Mouse (Mus musculus) left cerebral cortex, postnatal 10 days (tissue): ENCODE data around the gene Nppc. TPM values are rescaled to one million over a fixed set of nuclear protein-coding genes. Genes with fewer than 3 reads are reported as not detected.

Experiments used
- DNase-seq, 2 experiments: peaks; one replicate each; pipeline ENCODE4 v3.0.0; 2021 to 2022; ENCODE audit warnings: low spot score in 2 of 2, mixed read lengths in 1 of 2; ENCODE audit errors: extremely low spot score in 1 of 2
- intact Hi-C: fragments of 180-260 bp; cut with DNase I; formaldehyde crosslinking; loops from one replicate; pipeline ENCODE4 v1.15.1; 2025
- total RNA-seq, 2 experiments: library from RNA; stranded (reverse); gene quantifications; 2 replicates each; pipeline ENCODE4 v1.2.3; 2021

Gene Nppc
- total RNA-seq, 2 experiments from 2014 or later, result 12.5 to 17.0 TPM

DNA sequence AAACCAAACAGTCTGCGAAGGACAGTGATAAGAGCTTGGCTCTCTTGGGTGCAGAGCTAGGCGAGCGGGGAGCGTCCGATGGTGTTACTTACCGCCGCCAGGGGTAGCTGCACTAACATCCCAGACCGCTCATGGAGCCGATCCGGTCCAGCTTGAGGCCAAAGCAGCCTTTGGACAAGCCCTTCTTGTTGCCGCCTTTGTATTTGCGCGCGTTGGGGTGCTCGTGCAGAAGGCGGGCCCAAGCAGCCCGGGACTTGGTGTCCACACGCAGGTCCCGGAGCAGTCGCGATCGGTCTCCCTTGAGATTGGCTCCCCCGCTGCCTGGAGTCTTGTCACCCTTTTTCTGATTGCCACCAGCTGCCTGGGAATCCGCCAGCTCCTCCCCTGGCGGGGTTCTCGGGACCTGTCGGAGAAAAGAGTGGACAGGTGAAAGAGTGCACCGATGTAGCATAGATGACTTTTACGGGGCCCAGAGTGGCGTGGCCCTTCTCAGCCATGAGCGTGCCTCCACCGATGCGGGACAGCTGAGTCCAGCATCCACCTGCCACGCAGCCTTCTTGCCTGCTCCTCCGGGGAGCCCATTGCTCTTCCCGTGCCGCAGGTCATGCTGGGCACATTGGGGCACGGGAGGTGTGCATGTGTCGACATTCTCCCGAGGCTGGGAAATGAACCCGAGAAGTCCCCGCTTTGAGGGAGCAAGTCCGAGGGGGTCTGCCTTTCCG lies 658 bp downstream of the Nppc start:
- intact Hi-C loops, result loop anchor here (1.0 to 5.0 kb wide), 2 partner anchors 373 to 518 kb away; no protein-coding TSS in a partner anchor

DNA sequence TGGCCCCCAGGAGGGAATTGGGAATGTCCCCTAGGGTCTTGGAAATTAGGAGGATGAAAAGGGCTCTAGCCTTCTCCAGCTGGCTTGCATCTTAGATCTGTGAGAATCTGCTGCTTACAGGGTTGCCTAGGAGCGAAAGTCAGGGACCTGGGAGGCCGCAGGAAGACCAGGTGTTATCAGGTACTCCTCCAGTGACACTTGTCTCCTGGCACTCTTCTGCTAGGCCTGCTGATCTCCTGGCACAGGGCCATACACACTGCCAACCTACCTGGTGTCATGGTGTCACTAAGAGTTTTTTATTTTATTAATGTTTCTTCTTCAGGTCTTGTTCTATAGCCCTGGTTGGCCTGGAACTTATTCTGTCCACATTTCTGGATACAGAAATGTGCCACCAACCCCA lies 5.3 kb downstream of the Nppc start:
- DNase-seq, result no peak
- intact Hi-C loops, result loop anchor here (5.0 kb wide), 1 partner anchor 522 kb away; no protein-coding TSS in a partner anchor

More for the DNA sequence above, 658 bp downstream of the Nppc start:
- peak; percentile 65 to 79 for DNase-seq

DNA sequence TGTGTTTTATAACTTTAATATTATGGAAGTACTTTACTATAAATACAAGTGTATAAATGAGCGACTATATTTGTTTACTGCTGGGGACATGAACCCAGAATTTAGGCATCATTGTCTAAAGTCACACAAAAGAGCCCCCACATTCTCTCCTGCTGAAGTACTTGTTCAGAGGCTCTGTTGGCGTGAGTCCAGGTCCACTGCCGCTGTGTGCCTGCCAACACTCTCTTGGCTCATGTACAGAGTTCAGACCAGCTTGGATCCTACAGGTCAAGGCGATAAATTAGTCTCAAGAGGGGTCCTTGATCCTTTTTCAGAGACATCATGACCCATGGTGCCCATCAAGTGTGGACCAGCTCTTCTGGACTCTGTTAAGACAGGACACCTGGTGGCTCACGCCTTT lies 13.3 kb downstream of the Nppc start:
- no peak for DNase-seq
- intact Hi-C loops, result no loop called here

DNA sequence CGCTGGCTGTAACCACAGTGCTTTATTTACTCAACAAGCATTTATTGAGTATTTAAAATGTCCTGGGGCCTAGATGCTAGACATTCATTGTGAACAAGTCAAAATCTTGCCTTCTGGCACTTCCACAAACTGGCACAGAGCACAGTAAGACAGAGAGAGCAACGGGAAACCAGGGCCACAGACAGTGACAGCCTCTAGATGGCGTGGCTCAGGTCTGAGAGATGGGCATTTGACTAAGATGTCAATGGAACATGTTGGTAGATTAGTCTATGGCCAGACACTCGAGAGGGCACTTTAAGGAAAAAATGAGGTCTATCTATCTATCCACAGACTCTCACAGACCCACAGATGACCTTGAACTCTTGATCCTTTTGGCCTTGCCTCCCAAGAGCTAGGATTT lies 17.7 kb downstream of the Nppc start:
- intact Hi-C loops, result loop anchor here (5.0 kb wide), 1 partner anchor 390 kb away; no protein-coding TSS in a partner anchor
- DNase-seq, result no peak

DNA sequence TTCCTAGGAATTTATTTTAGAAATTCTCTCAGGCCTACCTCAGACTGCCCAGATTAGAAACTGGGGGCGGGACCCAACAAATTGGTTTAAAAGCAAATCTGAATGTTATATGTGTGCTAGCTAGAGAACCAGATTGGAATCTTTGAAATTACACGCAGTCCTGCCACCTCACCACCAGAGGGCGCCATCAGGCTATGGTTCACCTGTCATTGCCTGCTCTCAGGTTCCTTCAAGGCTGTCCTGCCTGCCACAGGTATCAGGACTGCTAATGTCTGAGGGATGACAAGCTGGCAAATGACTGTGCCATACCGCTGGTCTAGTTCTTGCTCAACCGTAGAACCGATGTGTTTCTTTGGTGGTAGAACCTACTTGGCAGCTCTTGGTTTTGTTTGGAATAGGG lies 20.1 kb downstream of the Nppc start:
- intact Hi-C loops, result loop anchor here (5.0 kb wide), 1 partner anchor 392 kb away; no protein-coding TSS in a partner anchor
- peak; percentile 40 to 56 for DNase-seq

DNA sequence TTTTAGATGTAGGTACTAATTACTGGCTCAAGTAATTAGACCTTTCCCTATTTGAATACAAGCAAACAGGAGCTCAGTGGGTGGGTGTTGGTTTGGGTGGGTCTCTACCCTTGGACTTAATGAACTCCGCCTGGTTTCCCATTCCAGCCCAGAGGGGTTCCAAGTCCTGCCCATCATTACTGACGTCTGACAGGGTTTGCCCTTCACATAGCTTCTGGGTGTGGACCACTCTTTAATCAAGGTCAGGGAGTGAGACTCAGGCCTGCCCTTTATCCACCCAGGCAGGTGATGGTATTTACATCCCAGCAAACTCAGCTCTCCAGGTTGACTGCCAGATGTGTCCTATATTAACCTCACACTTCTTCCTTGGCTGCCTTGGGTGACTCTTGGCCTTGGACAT lies 22.9 kb downstream of the Nppc start:
- DNase-seq, result no peak
- intact Hi-C loops, result no loop called here

DNA sequence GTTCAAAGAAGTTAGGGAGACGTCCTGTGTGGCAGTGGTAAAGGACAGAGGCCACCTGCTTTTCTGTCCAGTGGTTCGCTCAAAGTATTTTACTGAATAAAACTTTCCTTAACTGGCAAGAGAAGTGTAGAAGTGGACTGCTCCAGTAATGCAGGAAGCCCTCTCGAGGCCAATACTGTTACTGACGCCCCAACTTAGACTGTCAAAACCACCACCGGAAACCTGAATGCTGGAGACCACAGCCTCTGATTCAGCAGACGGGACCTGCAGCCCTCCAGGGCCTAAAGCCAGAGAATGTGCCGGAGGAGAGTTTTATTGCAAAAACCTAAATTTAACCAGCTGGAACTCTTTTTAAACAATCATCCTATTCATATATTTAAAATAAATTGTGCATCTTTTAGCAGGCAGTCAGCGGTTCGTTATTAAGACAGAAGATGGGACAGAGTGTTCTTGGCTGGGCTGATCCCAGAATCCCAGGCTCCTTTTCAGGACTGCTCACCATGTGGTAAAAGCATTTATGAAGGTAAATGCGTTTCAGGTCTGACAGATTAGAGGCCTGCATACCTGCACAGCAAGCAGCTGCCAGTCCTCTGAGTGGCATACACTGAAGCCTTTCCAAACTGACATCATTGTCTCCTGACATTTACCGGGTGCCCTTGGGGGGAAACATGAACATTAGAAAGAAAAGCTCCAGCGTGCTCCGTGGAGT lies 27.1 kb downstream of the Nppc start:
- intact Hi-C loops, result no loop called here
- DNase-seq, result no peak

DNA sequence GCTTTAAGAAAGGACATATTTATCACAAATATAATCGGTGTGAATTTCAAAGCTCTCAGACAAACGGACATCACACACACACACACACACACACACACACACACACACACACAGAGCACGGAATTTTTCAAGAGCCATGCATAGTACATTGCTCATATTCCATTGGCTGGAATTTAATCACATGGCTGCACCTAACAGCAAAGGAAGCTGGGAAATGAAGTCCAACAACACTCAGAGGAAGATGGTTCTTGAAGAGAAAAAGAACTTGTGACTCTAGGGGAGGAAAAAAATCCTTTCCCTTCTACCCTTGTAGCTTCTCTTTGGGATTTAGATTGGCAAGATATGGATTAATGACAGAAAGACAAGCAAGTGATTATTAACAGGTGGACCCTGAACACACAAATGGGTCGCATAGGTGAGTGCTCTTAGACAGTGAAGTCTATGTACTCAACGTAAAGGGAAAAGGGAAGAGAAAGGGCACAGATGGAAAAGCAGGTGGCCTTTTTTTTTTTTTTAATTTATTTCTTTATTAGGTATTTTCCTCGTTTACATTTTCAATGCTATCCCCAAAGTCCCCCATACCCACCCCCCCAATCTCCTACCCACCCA lies 35.5 kb downstream of the Nppc start:
- DNase-seq, result peak in 1 of 2 experiments; percentile 24
- intact Hi-C loops, result no loop called here

DNA sequence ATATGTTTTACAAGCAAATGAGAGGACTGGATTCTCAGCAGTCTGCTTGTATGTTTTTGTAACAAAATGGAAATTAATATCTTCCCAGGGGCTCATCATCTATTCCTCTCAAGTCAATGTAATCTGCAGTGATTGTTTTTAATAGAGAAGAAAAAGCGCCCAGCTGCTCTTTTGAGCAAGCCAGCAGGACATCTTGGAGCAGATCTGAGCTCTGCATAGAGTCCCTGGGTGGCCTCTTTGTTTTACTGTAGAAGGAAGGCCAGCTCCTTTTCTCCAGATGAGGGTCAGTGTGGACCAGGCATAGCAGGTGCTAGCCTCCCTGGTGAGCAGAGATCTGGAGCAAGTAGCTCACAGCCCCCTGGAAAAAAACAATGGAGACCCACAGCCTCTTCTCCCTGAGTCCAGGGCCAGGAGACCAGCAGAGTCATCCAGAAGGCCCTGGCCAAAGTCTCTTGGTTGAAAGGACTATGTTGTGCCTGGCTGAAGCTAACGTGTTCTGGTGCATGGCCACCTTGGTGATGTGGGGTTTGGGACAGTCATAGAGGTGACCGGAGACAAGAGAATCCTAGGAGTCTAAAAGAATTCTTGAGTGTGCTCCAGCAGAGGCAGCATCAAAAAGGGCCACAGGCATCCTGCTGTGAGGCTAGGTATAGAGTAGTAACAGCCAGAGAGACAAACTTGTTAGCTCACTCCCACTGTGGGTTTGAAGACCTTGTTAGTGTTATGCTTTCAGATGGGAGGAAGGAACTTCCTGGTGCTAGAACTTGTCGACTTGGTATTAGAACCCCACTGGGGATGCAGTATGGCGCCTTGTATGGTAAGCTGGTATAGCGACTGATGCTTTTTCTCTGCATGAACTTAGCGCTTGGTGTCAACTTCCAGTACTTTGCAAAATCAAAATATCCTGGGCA lies 36.3 kb downstream of the Nppc start:
- DNase-seq, result no peak
- intact Hi-C loops, result no loop called here

DNA sequence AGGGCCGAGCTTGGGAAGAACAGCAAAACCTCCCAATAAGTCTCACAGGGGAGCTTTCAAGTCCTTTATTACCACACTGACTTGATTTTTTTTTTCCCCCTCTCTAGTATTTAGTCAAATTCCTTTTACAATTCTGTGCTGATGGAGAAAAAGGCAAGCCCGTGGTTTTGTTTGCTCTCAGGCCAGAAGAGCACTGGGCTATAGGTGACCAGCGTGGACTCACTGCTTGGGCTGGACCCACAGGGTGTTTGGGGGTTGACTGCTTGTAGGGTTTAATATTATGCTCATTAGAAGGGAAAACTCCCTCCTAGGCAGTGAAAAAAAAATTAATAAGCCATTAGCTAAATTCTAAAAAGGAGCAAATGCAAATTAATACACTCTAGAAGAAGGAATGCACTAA lies 36.9 kb downstream of the Nppc start:
- intact Hi-C loops, result no loop called here

DNA sequence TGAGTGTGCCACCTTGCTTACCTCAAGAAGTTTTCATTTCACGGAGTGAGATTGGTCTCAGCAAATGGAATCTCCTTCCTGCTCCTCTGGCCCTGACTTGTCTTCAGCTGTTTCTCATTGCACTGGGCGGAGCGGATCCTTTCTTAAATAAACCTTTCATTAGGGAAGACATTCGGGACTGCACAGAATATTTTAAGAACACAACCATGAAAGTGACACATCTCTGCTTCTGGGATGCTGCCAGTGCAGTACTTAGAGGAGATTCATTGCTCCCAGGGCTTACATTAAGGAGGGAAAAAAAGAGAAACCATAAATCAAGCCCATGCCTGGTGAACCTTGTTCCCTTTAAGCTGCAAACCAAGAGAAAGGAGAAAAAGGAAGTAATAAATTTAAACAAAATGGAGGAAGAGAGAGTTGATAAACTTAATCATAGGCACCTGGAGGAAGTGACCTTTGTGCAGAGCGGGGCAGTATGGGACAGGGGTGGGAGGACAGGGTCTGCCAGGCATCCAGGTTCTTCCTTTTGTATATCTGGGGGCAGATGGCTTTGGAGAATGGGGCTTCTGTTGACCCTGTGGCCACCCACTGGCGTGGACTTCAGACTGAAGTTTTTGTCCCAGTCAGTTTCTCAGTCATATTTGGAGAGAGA lies 37.5 kb downstream of the Nppc start:
- intact Hi-C loops, result no loop called here
- DNase-seq, result no peak

More for the DNA sequence above, 36.9 kb downstream of the Nppc start:
- no peak for DNase-seq

DNA sequence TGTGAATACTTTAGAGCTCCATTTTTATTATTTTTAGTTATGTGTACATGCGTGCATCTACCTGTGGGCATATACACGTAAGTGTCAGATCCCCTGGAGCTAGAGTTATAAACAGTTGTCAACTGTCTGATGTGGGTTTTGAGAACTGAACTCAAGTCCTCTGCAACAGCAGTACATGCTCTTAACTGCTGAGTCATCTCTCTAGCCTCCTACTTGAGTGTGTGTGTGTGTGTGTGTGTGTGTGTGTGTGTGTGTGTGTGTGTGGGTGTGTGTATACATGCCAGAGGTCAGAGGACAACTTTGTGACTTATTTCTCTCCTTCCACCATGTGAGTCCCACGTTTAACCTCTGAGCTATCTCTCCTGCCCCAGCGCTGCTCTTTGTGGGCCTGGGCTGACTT lies 39.8 kb downstream of the Nppc start:
- no peak for DNase-seq
- intact Hi-C loops, result no loop called here

DNA sequence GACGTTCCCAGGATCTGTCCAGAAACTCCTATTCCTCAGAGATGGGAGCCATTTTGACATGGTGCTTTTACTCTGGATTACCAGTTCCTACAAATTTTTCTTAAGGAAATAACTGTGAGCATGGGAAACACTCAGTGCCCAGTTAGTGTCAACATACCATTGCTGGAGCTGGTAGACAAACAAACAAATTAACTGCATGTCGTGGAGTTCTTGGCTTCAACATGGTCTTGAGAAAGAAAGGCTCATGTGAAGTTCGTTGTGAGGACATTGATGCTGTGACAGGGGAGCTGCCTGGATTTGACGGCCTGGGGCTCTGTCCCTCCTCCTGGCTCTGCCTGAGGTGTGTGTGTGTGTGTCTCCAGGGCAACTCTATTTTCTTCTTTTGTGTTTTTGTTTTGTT lies 40.4 kb downstream of the Nppc start:
- intact Hi-C loops, result no loop called here
- DNase-seq, result no peak

DNA sequence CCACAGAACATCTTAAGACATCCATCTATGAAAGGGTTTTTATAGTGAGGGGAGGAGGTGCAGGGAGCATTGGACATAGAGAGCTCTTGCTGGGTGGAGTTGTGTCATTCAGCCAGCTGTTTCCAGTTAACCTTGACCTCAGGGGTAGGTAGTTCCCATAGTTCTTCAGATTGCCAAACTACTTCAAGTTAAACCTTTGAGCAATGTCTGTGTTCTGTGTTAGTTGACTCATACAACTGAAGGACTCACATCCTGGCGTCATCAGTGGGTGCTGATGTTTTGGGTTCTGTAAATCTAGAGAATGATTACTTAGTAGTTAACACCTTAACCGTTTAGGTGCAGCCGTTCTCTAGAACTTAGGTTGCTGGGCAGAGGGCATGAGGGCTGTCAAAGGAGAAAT lies 42.1 kb downstream of the Nppc start:
- DNase-seq, result no peak
- intact Hi-C loops, result no loop called here

DNA sequence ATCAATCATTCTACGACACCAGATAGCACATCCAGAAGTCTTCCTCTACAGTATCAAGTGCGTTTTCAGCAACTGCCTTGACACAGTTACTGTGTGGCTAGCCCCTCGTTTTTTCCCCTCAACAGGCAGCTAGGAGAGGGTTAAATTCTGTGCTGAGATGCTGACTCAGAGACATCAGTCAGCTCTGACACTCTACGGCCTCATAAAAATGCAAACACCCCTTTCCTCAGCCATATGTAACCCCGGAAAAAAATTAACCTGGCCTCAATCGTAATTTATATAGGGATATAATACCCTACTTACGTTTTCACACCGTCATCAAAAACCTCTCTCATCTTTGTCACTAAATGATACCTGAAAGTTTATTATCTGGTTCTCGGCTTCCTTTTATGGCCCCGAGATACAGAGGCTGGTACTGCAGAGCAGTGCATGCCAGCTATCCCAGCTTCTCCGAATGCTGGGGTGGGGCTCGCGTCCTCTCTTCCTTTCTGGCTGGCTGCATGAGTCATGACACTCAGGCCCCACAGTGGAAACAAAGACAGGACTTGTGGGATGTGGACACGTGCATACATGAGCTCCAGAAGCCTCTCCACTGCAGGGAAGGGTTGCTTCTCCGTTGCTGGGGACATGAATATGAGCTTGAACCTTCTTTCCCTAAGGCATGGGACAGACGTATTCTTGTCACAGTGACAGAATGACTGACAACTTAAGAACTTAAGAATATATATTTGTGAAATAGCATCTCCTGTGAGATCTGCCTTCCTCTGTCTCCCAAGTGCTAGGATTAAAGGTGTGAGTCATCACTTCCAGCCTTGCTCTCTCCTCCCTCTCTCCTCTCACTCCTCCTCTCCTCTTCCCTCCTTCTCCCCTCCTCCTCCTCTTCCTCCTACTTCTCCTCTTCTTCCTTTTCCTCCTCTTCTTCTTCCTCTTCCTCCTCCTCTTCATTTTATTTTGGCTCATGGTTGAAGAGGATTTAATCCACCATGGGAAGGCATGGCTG lies 47.1 kb downstream of the Nppc start:
- intact Hi-C loops, result no loop called here
- no peak for DNase-seq

DNA sequence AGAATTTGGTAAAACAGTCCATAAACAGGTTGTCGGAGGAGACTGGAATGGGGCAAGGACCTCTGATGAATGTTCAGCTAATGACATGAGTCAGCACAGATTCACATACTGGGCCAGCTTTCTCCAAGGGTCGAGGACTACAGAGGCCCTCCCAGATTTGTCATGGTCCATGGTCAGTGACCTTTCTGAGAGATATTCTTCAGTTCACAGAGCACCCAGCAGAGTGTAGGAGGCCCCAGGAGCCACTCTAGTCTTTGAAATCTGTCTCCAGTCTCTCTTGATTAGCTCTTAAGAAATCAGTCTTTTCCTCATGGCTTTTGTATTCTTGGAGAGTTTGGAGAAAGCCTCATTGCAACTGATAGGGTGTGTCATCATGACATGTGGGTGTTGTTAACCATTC lies 48.1 kb downstream of the Nppc start:
- intact Hi-C loops, result no loop called here

DNA sequence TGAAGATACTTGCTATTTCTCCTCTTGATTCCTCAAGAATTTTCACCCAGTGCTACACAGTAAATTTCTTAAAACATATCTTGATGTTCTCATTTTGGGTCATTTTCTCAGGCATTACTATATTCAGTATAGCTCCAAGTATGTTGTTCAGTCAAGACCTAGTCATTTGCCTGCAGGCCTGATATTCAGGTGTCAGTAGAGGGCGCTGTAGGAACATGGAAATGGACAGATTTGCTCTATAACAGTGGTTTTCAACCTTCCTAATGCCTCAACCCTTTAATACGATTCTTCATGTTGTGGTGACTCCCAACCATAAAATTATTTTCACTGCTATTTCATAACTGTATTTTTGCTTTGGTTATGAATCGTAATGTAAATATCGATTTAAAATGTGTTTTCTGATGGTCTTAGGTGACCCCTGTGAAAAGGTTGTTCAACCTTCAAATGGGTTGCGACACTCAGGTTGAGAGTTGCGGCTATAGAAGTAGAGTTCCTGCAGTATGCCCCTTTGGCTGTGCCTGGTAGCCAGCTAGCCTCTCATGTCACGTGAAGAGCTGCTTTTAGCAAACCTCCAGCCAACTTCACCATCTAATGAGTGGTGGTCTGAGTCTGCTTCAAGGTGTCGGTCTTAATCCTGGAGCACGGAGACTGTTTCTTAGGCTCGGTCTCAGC lies 51.8 kb downstream of the Nppc start:
- peak; percentile 65 to 77 for DNase-seq
- intact Hi-C loops, result loop anchor here (2.0 kb wide), 2 partner anchors 422 to 568 kb away; no protein-coding TSS in a partner anchor

More for the DNA sequence above, 48.1 kb downstream of the Nppc start:
- no peak for DNase-seq
